Mouse (Mus musculus) cerebellum, adult 2 months (tissue): ENCODE measurements around the gene C5ar2. TPM values are rescaled to one million over a fixed set of nuclear protein-coding genes. Genes with fewer than 3 reads are reported as not detected.
"Not testable (repeated sequence)": the region's sequence is repeated elsewhere in the genome, so short reads cannot be mapped to it uniquely, and the experiment has no call there.

Experiments used
- DNase-seq, 2 experiments: peaks; one replicate each; pipeline ENCODE4 v3.0.0; 2021
- H3K27ac ChIP-seq: fragments of 200-500 bp; 2 replicates; pipeline ENCODE4 v1.5.1; 2012; ENCODE audit warnings: low read length, control low read depth, inconsistent platforms; ENCODE audit not compliant: insufficient read depth
- H3K27me3 ChIP-seq: fragments of 200-500 bp; 2 replicates; pipeline ENCODE4 v1.6.1; 2012; ENCODE audit warnings: inconsistent platforms, mild to moderate bottlenecking, low read length, moderate library complexity; ENCODE audit not compliant: control insufficient read depth, insufficient read depth
- H3K4me1 ChIP-seq: fragments of 200-500 bp; 2 replicates; pipeline ENCODE4 v1.6.1; 2011; ENCODE audit warnings: low read length; ENCODE audit not compliant: control insufficient read depth, insufficient read depth
- H3K4me3 ChIP-seq: fragments of 200-500 bp; replicated peaks from 2 replicates; pipeline ENCODE3; 2011; ENCODE audit warnings: mild to moderate bottlenecking, low read depth, low read length, control low read depth; ENCODE audit not compliant: insufficient read depth
- CTCF ChIP-seq: fragments of 200-500 bp; IDR thresholded peaks from 2 replicates; pipeline ENCODE4 v1.5.1; 2011; ENCODE audit warnings: low read depth, mild to moderate bottlenecking, control low read depth, low read length, moderate library complexity, borderline replicate concordance; ENCODE audit not compliant: insufficient read depth
- POLR2A ChIP-seq: fragments of 200-500 bp; IDR thresholded peaks from 2 replicates; pipeline ENCODE4 v1.6.1; 2011; ENCODE audit warnings: low read length, control low read depth, borderline replicate concordance; ENCODE audit not compliant: insufficient read depth
- WGBS: fragments of 180-500 bp; shearing (Covaris S2); methylation state at CpG from one replicate; pipeline ENCODE4 v1.1.7; 2018; 5-methylcytosine and 5-hydroxymethylcytosine counted together
- polyA plus RNA-seq: library from polyadenylated mRNA; depleted of rRNA; stranded (reverse); fragments of >200 nt; gene quantifications from 2 replicates; pipeline ENCODE4 v1.2.3, GENCODE M21; 2012

The C5ar2 gene
- polyA plus RNA-seq, 1 experiment, result 0.20 TPM

- H3K27ac ChIP-seq, result no peak overlapping the region
- H3K4me1 ChIP-seq, result no peaks in the 10 kb centered on the region
- H3K4me3 ChIP-seq, result no peak overlapping the region
- DNase-seq, result no peak
- 84% methylated on average over 5 of the region's 5 CpGs for WGBS
- no peaks in the 10 kb centered on the region for H3K27me3 ChIP-seq
- TF ChIP-seq POLR2A (no peak), CTCF (no peak)
Measured at GRCm38 (mm10) chr7:16263843-16264242, 19.9 kb upstream of the C5ar2 start.

GRCm38 (mm10) chr7:16263015-16263787 lies 19.2 kb upstream of the C5ar2 start:
- Histone ChIP-seq H3K27ac (no peak overlapping the region), H3K4me1 (no peaks in the 10 kb centered on the region), H3K4me3 (no peak overlapping the region), H3K27me3 (no peaks in the 10 kb centered on the region)
- peak; percentile 73 for TF ChIP-seq CTCF
- no peak for TF ChIP-seq POLR2A
- WGBS, result 24% methylated on average over 8 of the region's 8 CpGs
- DNase-seq, result peak; percentile 72 to 79

- no peak overlapping the region for H3K27ac ChIP-seq
- no peak for DNase-seq
- no peaks in the 10 kb centered on the region for H3K4me1 ChIP-seq
- 70% methylated on average over 1 of the region's 1 CpGs for WGBS
- H3K4me3 ChIP-seq, result no peak overlapping the region
- no peaks in the 10 kb centered on the region for H3K27me3 ChIP-seq
- TF ChIP-seq POLR2A, result no peak
- TF ChIP-seq CTCF, result no peak
Measured at GRCm38 (mm10) chr7:16261097-16261496, 17.1 kb upstream of the C5ar2 start.

- Histone ChIP-seq H3K27me3 (no peaks in the 10 kb centered on the region), H3K4me3 (no peak within 1 kb of the TSS), H3K4me1 (no peaks in the 10 kb centered on the region), H3K27ac (no peak within 1 kb of the TSS)
- TF ChIP-seq POLR2A, result no peak
- TF ChIP-seq CTCF, result no peak
- 85% methylated on average over 5 of the region's 5 CpGs for WGBS
- DNase-seq, result no peak
Measured at GRCm38 (mm10) chr7:16259110-16259590, 15.2 kb upstream of the C5ar2 start, which contains the start of gene C5ar1. TSS of gene C5ar1 (minus strand) at chr7:16259540.

- no peak for TF ChIP-seq CTCF
- no peak for TF ChIP-seq POLR2A
- Histone ChIP-seq H3K27ac (no peak overlapping the region), H3K4me3 (no peak overlapping the region), H3K4me1 (no peaks in the 10 kb centered on the region), H3K27me3 (no peaks in the 10 kb centered on the region)
- no peak for DNase-seq
- 86% methylated on average over 11 of the region's 11 CpGs for WGBS
Measured at GRCm38 (mm10) chr7:16257830-16258229, 13.9 kb upstream of the C5ar2 start.

GRCm38 (mm10) chr7:16255963-16256362 lies 12.0 kb upstream of the C5ar2 start:
- H3K27ac ChIP-seq, H3K27me3 ChIP-seq, H3K4me1 ChIP-seq, DNase-seq, H3K4me3 ChIP-seq: not testable (repeated sequence)
- 83% methylated on average over 4 of the region's 4 CpGs for WGBS

- TF ChIP-seq CTCF, result no peak
- no peak for TF ChIP-seq POLR2A
- H3K27ac ChIP-seq, result no peak overlapping the region
- no peaks in the 10 kb centered on the region for H3K27me3 ChIP-seq
- H3K4me1 ChIP-seq, result no peaks in the 10 kb centered on the region
- H3K4me3 ChIP-seq, result no peak overlapping the region
- 62% methylated on average over 4 of the region's 4 CpGs for WGBS
- DNase-seq, result no peak
Measured at GRCm38 (mm10) chr7:16254195-16254594, 10.2 kb upstream of the C5ar2 start.

GRCm38 (mm10) chr7:16250687-16251086 lies 6.7 kb upstream of the C5ar2 start:
- H3K27ac ChIP-seq, result no peak overlapping the region
- DNase-seq, result no peak
- no peaks in the 10 kb centered on the region for H3K27me3 ChIP-seq
- H3K4me3 ChIP-seq, result no peak overlapping the region
- no peaks in the 10 kb centered on the region for H3K4me1 ChIP-seq
- 92% methylated on average over 5 of the region's 5 CpGs for WGBS
- no peak for TF ChIP-seq CTCF
- TF ChIP-seq POLR2A, result no peak
